Mouse (Mus musculus): Measurements from ENCODE around the gene Olfr1006.
"Not testable (repeated sequence)": the region's sequence is repeated elsewhere in the genome, so short reads cannot be mapped to it uniquely, and the experiment has no call there.

Olfr1006 gene

GRCm38 (mm10) chr2:85678667-85679066 lies at the start of gene Olfr1006:
Gene Olfr1006 (minus strand): TSS chr2:85678767.
- no peak for DNase-seq (ENCODE audit: low spot score)

DNA sequence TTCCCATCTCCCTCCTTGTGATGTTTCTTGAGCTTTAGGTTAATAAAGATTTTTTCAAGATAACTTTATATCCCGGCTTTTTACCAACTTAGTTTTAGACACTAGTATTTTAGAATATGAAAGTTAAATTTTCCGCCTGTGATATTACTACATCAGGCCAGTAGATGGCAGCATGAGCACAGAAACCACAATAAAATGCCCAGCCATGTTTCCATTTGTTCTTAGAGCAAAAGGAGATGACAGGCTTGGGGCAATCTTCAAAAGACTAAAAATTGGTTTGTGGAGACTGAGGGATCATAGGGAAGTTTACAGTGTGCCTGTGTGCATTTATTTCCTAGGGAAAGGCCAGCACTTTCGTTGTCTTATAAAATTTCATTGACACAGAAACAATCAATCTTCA lies 47.2 kb upstream of the Olfr1006 start:
- no peak for DNase-seq (ENCODE audit: low spot score)

DNA sequence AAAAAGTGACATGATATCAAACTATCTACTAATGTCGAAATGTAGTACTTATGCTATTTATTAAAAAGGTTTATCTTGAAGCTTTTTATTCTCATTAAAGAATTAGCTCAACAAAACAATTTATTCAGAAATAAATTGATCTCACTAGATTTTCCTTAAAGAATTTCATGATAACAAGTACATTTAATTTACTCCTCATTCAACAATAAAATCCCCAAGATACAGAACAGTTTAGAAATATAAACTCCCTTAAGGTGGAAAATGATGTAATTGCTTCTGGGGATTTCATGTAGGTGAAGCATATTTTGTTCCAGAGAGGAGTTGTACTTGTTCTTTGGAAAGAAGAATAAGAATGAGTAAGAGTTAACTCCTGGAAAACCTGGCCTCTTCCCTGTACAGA lies 36.6 kb upstream of the Olfr1006 start, which contains the start of gene Olfr1009:
Gene Olfr1009, plus strand, starts transcription at position 301 of the 400 bp plus-strand sequence.
- no peak for DNase-seq (ENCODE audit: low spot score)

DNA sequence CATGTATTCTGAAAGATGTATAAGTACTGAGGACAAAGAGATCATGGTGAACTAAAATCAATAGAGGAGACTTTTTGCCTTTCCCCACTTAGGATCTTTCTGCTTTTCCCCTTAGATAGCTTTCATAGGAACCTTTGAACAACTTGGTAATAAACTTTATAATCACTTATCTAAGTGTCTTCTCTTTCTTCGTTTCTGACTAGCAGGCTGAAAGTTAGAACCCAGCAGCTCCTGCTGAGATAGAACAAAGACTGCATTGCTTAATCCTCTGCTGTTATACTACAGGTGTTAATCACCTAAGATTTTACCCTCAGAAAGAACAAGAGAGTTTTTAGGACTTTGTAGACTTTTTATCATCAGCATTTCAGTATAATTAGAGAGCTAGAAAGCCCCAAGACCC lies 32.6 kb upstream of the Olfr1006 start:
- no peak for DNase-seq (ENCODE audit: low spot score)

GRCm38 (mm10) chr2:85710680-85711079 lies 32.1 kb upstream of the Olfr1006 start:
- not testable (repeated sequence) for DNase-seq (ENCODE audit: low spot score)

DNA sequence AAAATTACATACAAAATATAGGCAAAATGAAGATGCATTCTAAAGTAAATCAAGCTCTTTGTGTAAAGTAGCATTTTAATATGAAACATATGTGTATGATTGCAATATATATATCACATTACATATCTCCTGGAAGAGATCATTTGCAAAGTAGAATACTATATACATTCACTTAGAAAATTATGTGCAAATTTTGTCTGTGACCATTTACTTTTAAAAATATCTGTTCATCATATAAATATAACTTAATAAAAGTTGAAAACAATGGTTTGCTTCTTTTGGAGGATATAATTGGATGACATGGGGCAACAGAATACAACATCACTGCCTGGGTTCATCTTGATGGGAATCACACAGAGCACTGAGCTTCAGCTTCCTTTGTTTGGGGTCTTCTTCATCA lies 10.6 kb upstream of the Olfr1006 start, which contains the start of gene Olfr1008:
Gene Olfr1008, plus strand, starts transcription at position 301 of the 400 bp plus-strand sequence.
- DNase-seq (ENCODE audit: low spot score), result no peak

- DNase-seq (ENCODE audit: low spot score), result not testable (repeated sequence)
These were observed 14.2 kb downstream of the Olfr1006 start, which contains the start of gene Olfr154 for GRCm38 (mm10) chr2:85664355-85664754. Gene Olfr154 (minus strand): TSS chr2:85664455.

DNA sequence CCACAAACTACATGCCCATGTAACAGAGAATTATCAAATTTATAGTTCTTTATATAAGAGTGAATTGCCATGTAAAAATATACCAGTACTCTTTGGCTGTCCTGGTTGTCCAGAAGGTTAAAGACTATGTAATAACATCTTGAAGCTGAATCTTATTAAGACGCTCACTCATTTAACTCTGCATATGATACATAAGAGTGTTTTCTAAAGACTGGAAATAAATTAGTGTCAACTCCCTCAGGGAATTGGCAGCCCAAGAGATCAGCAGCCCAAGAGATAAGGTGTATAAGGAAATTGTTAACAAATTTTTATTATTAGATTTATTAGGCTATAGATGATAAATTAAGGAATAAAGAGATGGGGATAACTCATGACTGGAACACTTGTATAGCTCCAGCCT lies 28.0 kb downstream of the Olfr1006 start, which contains the start of gene Olfr1002:
Gene Olfr1002, minus strand, starts transcription at position 101 of the 400 bp plus-strand sequence.
- no peak for DNase-seq (ENCODE audit: low spot score)

Data from urinary bladder, postnatal 10 days (tissue).